Comparison of ENCODE assay signal across 25 mouse cellular contexts in genomic region chr10:6934776-6935175, GRCm38 (mm10).
DNase-seq lines count a peak whose midpoint lies in the region; ATAC-seq and TF ChIP-seq lines count a peak whose summit lies in the region.
"Had no signal": no experiment of that assay in that cellular context is flagged by ENCODE, and none has a peak within 500 bp of the region (broad histone marks: within the 10 kb centered on the region; RNA-seq: fewer than 3 reads in every experiment).

No protein-coding gene starts in this region.

- H3K9ac ChIP-seq in hindbrain, embryonic 16.5 days (ENCODE audit: low read depth, low read length) = no peak overlapping the region
- H3K9ac ChIP-seq in hindbrain, embryonic 11.5 days (ENCODE audit: low read depth, low read length) = no peak overlapping the region
- H3K9ac ChIP-seq: forebrain, embryonic 12.5 days; heart, embryonic 15.5 days; hindbrain, embryonic 15.5 days; limb, embryonic 15.5 days; liver, embryonic 14.5 days; lung, embryonic 14.5 days had no signal

- no peaks in the 10 kb centered on the region for H3K4me1 ChIP-seq in hindbrain, embryonic 16.5 days (ENCODE audit: control insufficient read depth, insufficient read depth, low read depth, low read length)
- no peaks in the 10 kb centered on the region for H3K4me1 ChIP-seq in hindbrain, embryonic 11.5 days (replicated peaks; ENCODE audit: control insufficient read depth, insufficient read depth, low read length)
- peaks cover 2% of the 10 kb centered on the region for H3K4me1 ChIP-seq in olfactory bulb, adult 2 months (ENCODE audit: control insufficient read depth, insufficient read depth, low read length)
- H3K4me1 ChIP-seq: forebrain, embryonic 12.5 days; heart, embryonic 15.5 days; hindbrain, embryonic 15.5 days; limb, embryonic 15.5 days; megakaryocyte, embryonic 14.5 days had no signal

- no peak overlapping the region for H3K4me2 ChIP-seq in hindbrain, embryonic 16.5 days (ENCODE audit: low read length)
- H3K4me2 ChIP-seq in hindbrain, embryonic 11.5 days (replicated peaks; ENCODE audit: low read depth, low read length) = no peak overlapping the region
- H3K4me2 ChIP-seq: forebrain, embryonic 12.5 days; heart, embryonic 15.5 days; hindbrain, embryonic 15.5 days; limb, embryonic 15.5 days; lung, embryonic 14.5 days had no signal

- no peaks in the 10 kb centered on the region for H3K27me3 ChIP-seq in hindbrain, embryonic 16.5 days (replicated peaks; ENCODE audit: control insufficient read depth, insufficient read depth, low read length)
- H3K27me3 ChIP-seq in hindbrain, embryonic 11.5 days (ENCODE audit: control insufficient read depth, insufficient read depth, low read length) = no peaks in the 10 kb centered on the region
- H3K27me3 ChIP-seq in Patski = peaks cover 7% of the 10 kb centered on the region
- H3K27me3 ChIP-seq: forebrain, embryonic 12.5 days; heart, embryonic 15.5 days; hindbrain, embryonic 15.5 days; limb, embryonic 15.5 days; megakaryocyte, embryonic 14.5 days had no signal

- no peak for DNase-seq in hindbrain, embryonic 11.5 days (ENCODE audit: low spot score)
- peak; percentile 2 for DNase-seq in left cerebral cortex, postnatal 4 days
- no peak for DNase-seq in left cerebral cortex, adult 18-20 months (ENCODE audit: low spot score in 2 of 2)
- DNase-seq in Patski (ENCODE audit: low read depth, low spot score) = no peak
- no peak for DNase-seq in kidney, postnatal 36 days
- DNase-seq: adrenal gland, postnatal 10 days; cerebellum, adult 9-11 months; heart, postnatal 36 days; kidney, adult 9 months; kidney, postnatal 14 days; lung, embryonic 14.5 days; lung, postnatal 36 days; right cerebral cortex, postnatal 25 days; spleen, adult 18-20 months had no signal

- no peaks in the 10 kb centered on the region for H3K36me3 ChIP-seq in hindbrain, embryonic 16.5 days (ENCODE audit: control insufficient read depth, insufficient read depth, low read length)
- H3K36me3 ChIP-seq in hindbrain, embryonic 11.5 days (ENCODE audit: control insufficient read depth, insufficient read depth, low read length) = no peaks in the 10 kb centered on the region
- H3K36me3 ChIP-seq: forebrain, embryonic 12.5 days; heart, embryonic 15.5 days; hindbrain, embryonic 15.5 days; limb, embryonic 15.5 days had no signal

- TF ChIP-seq CTCF in Patski (IDR thresholded peaks at IDR 0.05) = no peak
- no peak for TF ChIP-seq CTCF in olfactory bulb, adult 2 months (IDR thresholded peaks at IDR 0.05; ENCODE audit: insufficient read depth, low read depth, low read length)

- no peak for TF ChIP-seq POLR2A in olfactory bulb, adult 2 months (IDR thresholded peaks at IDR 0.05; ENCODE audit: insufficient read depth, low read depth, low read length)

- no peak overlapping the region for H3K27ac ChIP-seq in hindbrain, embryonic 16.5 days (ENCODE audit: low read depth, low read length)
- no peak overlapping the region for H3K27ac ChIP-seq in hindbrain, embryonic 11.5 days (ENCODE audit: low read depth, low read length)
- H3K27ac ChIP-seq in olfactory bulb, adult 2 months (ENCODE audit: insufficient read depth, low read depth, low read length) = peak overlapping the region; percentile 20; the same call in 1 of the 2 replicates
- H3K27ac ChIP-seq: forebrain, embryonic 12.5 days; heart, embryonic 15.5 days; hindbrain, embryonic 15.5 days; limb, embryonic 15.5 days; liver, embryonic 14.5 days had no signal

- CTCF ChIA-PET in Patski (lab: Charles Lee) = no interaction called here

- POLR2A ChIA-PET in Patski (lab: Charles Lee) = no interaction called here

- H3K9me3 ChIP-seq in hindbrain, embryonic 16.5 days (ENCODE audit: control insufficient read depth, low read length) = no peaks in the 10 kb centered on the region
- H3K9me3 ChIP-seq in hindbrain, embryonic 11.5 days (ENCODE audit: control insufficient read depth, low read length) = no peaks in the 10 kb centered on the region
- H3K9me3 ChIP-seq: forebrain, embryonic 12.5 days; heart, embryonic 15.5 days; hindbrain, embryonic 15.5 days; limb, embryonic 15.5 days had no signal

- intact Hi-C loops in left cerebral cortex, postnatal 4 days (cut with DNase I) = no loop called here

- WGBS in hindbrain, embryonic 16.5 days = 57% methylated on average over 3 of the region's 3 CpGs
- WGBS in hindbrain, embryonic 11.5 days = 83% methylated on average over 3 of the region's 3 CpGs
- WGBS in olfactory bulb, adult 2 months = 34% methylated on average over 3 of the region's 3 CpGs

- ATAC-seq in hindbrain, embryonic 16.5 days = 0 out of 2 replicates have a peak, but pooled peaks have one; percentile 42
- ATAC-seq in hindbrain, embryonic 11.5 days (ENCODE audit: low FRiP score) = no peak
- peak; percentile 44 for ATAC-seq in Patski
- ATAC-seq: intestine, embryonic 16.5 days; midbrain, embryonic 16.5 days had no signal

- in situ Hi-C loops in Patski (cut with MboI; ENCODE audit: low pct_unique_long_range_greater_than_20kb) = no loop called here

- H3K4me3 ChIP-seq in hindbrain, embryonic 16.5 days (ENCODE audit: low read length) = no peak overlapping the region
- H3K4me3 ChIP-seq in hindbrain, embryonic 11.5 days (ENCODE audit: low read depth, low read length) = no peak overlapping the region
- no peak overlapping the region for H3K4me3 ChIP-seq in olfactory bulb, adult 2 months (ENCODE audit: insufficient read depth, low read depth, low read length)
- H3K4me3 ChIP-seq: forebrain, embryonic 12.5 days; heart, embryonic 15.5 days; hindbrain, embryonic 15.5 days; left cerebral cortex, adult 2 months; limb, embryonic 15.5 days; megakaryocyte, embryonic 14.5 days had no signal
